Mouse (Mus musculus) frontal cortex, adult 2 months (tissue): ENCODE results near the gene C1qtnf7. TPM values are rescaled to one million over a fixed set of nuclear protein-coding genes. Genes with fewer than 3 reads are reported as not detected.
A peak's percentile ranks its signal among the peaks of the same experiment; 100 is the strongest.

Experiments used
- DNase-seq, 2 experiments: peaks; one replicate each; pipeline ENCODE4 v3.0.0; 2022; ENCODE audit warnings: low spot score in 1 of 2; ENCODE audit errors: extremely low spot score in 1 of 2
- polyA plus RNA-seq: library from polyadenylated mRNA; depleted of rRNA; stranded (reverse); fragments of >200 nt; gene quantifications from 2 replicates; pipeline ENCODE4 v1.2.3, GENCODE M21; 2012

Gene C1qtnf7
- polyA plus RNA-seq, 1 experiment: 1.5 TPM

GRCm38 (mm10) chr5:43538322-43539167, 23.2 kb downstream of the C1qtnf7 start:
- no peak for DNase-seq

- DNase-seq: no peak
Observed at GRCm38 (mm10) chr5:43539168-43539516, 23.8 kb downstream of the C1qtnf7 start.

- DNase-seq: no peak
Observed at GRCm38 (mm10) chr5:43539871-43540270, 24.5 kb downstream of the C1qtnf7 start.

GRCm38 (mm10) chr5:43541492-43541891, 26.2 kb downstream of the C1qtnf7 start:
- no peak for DNase-seq

GRCm38 (mm10) chr5:43542246-43542845, 27.0 kb downstream of the C1qtnf7 start:
- DNase-seq: peak; percentile 26 to 72

- no peak for DNase-seq
Observed at GRCm38 (mm10) chr5:43549951-43550350, 34.6 kb downstream of the C1qtnf7 start.

GRCm38 (mm10) chr5:43550444-43550843, 35.1 kb downstream of the C1qtnf7 start:
- DNase-seq: no peak

- no peak for DNase-seq
Observed at GRCm38 (mm10) chr5:43554871-43555270, 39.5 kb downstream of the C1qtnf7 start.

GRCm38 (mm10) chr5:43555406-43555805, 40.1 kb downstream of the C1qtnf7 start:
- DNase-seq: no peak

GRCm38 (mm10) chr5:43557436-43557835, 42.1 kb downstream of the C1qtnf7 start:
- DNase-seq: peak in 1 of 2 experiments; percentile 23

- peak; percentile 30 to 43 for DNase-seq
Observed at GRCm38 (mm10) chr5:43561639-43562252, 46.4 kb downstream of the C1qtnf7 start.

GRCm38 (mm10) chr5:43569720-43570359, 54.5 kb downstream of the C1qtnf7 start:
- DNase-seq: no peak

- peak in 1 of 2 experiments; percentile 47 for DNase-seq
Observed at GRCm38 (mm10) chr5:43582876-43583275, 67.5 kb downstream of the C1qtnf7 start.

- DNase-seq: no peak
Observed at GRCm38 (mm10) chr5:43583326-43584120, 68.2 kb downstream of the C1qtnf7 start.

- DNase-seq: no peak
Observed at GRCm38 (mm10) chr5:43584464-43584863, 69.1 kb downstream of the C1qtnf7 start.

- DNase-seq: no peak
Observed at GRCm38 (mm10) chr5:43585406-43586245, 70.3 kb downstream of the C1qtnf7 start.

- DNase-seq: no peak
Observed at GRCm38 (mm10) chr5:43588791-43589439, 73.6 kb downstream of the C1qtnf7 start.

- no peak for DNase-seq
Observed at GRCm38 (mm10) chr5:43589440-43589830, 74.1 kb downstream of the C1qtnf7 start.

GRCm38 (mm10) chr5:43590311-43590731, 75.0 kb downstream of the C1qtnf7 start:
- DNase-seq: no peak
